Comparison of ENCODE assay signal across 8 mouse cellular contexts in genomic region chr6:54253206-54253605, GRCm38 (mm10).
DNase-seq lines count a peak whose midpoint lies in the region; ATAC-seq and TF ChIP-seq lines count a peak whose summit lies in the region.

No protein-coding gene starts in this region.

- no peaks in the 10 kb centered on the region for H3K79me2 ChIP-seq in liver, adult 2 months (ENCODE audit: control insufficient read depth, insufficient read depth, low read length)

- no peak for ATAC-seq in liver, embryonic 11.5 days (replicated peaks; ENCODE audit: low FRiP score)
- ATAC-seq in megakaryocyte, adult 5-6 weeks (ENCODE audit: poor library complexity, severe bottlenecking): no peak

- H3K27me3 ChIP-seq in liver, adult 2 months (ENCODE audit: control insufficient read depth, insufficient read depth, low read length): no peaks in the 10 kb centered on the region
- H3K27me3 ChIP-seq in liver, embryonic 11.5 days (replicated peaks; ENCODE audit: control insufficient read depth, insufficient read depth, low read length): no peaks in the 10 kb centered on the region

- H3K9ac ChIP-seq in liver, adult 2 months (ENCODE audit: low read depth, low read length): no peak overlapping the region
- no peak overlapping the region for H3K9ac ChIP-seq in liver, embryonic 11.5 days (ENCODE audit: low read depth, low read length)

- DNase-seq in adrenal gland, adult 18-20 months (ENCODE audit: low spot score in 2 of 2): peak; percentile 31 to 41
- DNase-seq in adrenal gland, adult 2 months: no peak
- no peak for DNase-seq in liver, adult 2 months (ENCODE audit: extremely low read depth, low read depth, low spot score)
- no peak for DNase-seq in liver, embryonic 11.5 days (ENCODE audit: low spot score)
- DNase-seq in brain, embryonic 14.5 days (ENCODE audit: low read depth): no peak
- DNase-seq in kidney, postnatal 4 days: peak; percentile 63 to 76
- DNase-seq in neural tube, embryonic 10.5 days (ENCODE audit: extremely low spot score, low spot score): no peak

- peak; percentile 81 for TF ChIP-seq CTCF in liver, adult 2 months (IDR thresholded peaks at IDR 0.05; ENCODE audit: low read depth, low read length)
- peak; percentile 61 for TF ChIP-seq CTCF in brain, embryonic 14.5 days (IDR thresholded peaks at IDR 0.05; ENCODE audit: borderline replicate concordance, extremely low read depth, insufficient read depth, insufficient read length)

- no peak overlapping the region for H3K4me2 ChIP-seq in liver, embryonic 11.5 days

- no peaks in the 10 kb centered on the region for H3K36me3 ChIP-seq in liver, adult 2 months (ENCODE audit: control insufficient read depth, insufficient read depth, low read length)
- no peaks in the 10 kb centered on the region for H3K36me3 ChIP-seq in liver, embryonic 11.5 days (ENCODE audit: control insufficient read depth, insufficient read depth, low read length)

- H3K4me3 ChIP-seq in liver, adult 2 months (ENCODE audit: insufficient read depth, low read depth, low read length): no peak overlapping the region
- no peak overlapping the region for H3K4me3 ChIP-seq in liver, embryonic 11.5 days (ENCODE audit: low read depth, low read length)

- H3K9me3 ChIP-seq in liver, embryonic 11.5 days (ENCODE audit: control insufficient read depth, low read length): no peaks in the 10 kb centered on the region

- H3K27ac ChIP-seq in liver, adult 2 months (replicated peaks; ENCODE audit: insufficient read depth, low read depth, low read length): no peak overlapping the region
- no peak overlapping the region for H3K27ac ChIP-seq in liver, embryonic 11.5 days (ENCODE audit: low read depth, low read length)

- H3K4me1 ChIP-seq in liver, adult 2 months (ENCODE audit: control insufficient read depth, insufficient read depth, low read length): peaks cover 15% of the 10 kb centered on the region
- H3K4me1 ChIP-seq in liver, embryonic 11.5 days (replicated peaks; ENCODE audit: control insufficient read depth, insufficient read depth, low read length): peaks cover 4% of the 10 kb centered on the region

- no peak for TF ChIP-seq POLR2A in liver, adult 2 months (IDR thresholded peaks at IDR 0.05; ENCODE audit: extremely low read depth, insufficient read depth, low read length)
- no peak for TF ChIP-seq POLR2A in brain, embryonic 14.5 days (IDR thresholded peaks at IDR 0.05; ENCODE audit: borderline replicate concordance, extremely low read depth, insufficient read depth, insufficient read length, poor library complexity, severe bottlenecking)

- 78% methylated on average over 5 of the region's 5 CpGs for WGBS in liver, adult 2 months
- 56% methylated on average over 5 of the region's 5 CpGs for WGBS in liver, embryonic 11.5 days

Comparison
In these comparisons a context has a peak if more than half of its experiments do, and no peak if none do; other contexts are left out.
1. DNase-seq: peak in adrenal gland, adult 18-20 months (2 of 2) and kidney, postnatal 4 days (2 of 2); none in adrenal gland, adult 2 months (single experiment), liver, adult 2 months (single experiment), liver, embryonic 11.5 days (single experiment), brain, embryonic 14.5 days (single experiment) and neural tube, embryonic 10.5 days (single experiment).